Mouse (Mus musculus) embryonic facial prominence, embryonic 11.5 days (tissue): Measurements from ENCODE around the gene Actn3. TPM values are rescaled to one million over a fixed set of nuclear protein-coding genes. Genes with fewer than 3 reads are reported as not detected.
"Not testable (repeated sequence)": the region's sequence is repeated elsewhere in the genome, so short reads cannot be mapped to it uniquely, and the experiment has no call there.

Experiments used
- ATAC-seq: fragments of 200-750 bp; cut with Nextera tagmentation; replicated peaks from 2 replicates; pipeline ENCODE4 v1.8.0; 2017; ENCODE audit warnings: low read depth; ENCODE audit not compliant: insufficient number of reproducible peaks, low FRiP score, low TSS enrichment
- DNase-seq: peaks from one replicate; pipeline ENCODE4 v3.0.0-alpha.2; 2015; ENCODE audit warnings: low spot score
- H3K27ac ChIP-seq: fragments of 300-500 bp; sonication (generic); replicated peaks from 2 replicates; pipeline ENCODE4 v1.5.1; 2014; ENCODE audit warnings: mild to moderate bottlenecking, low read depth, low read length, control low read depth
- H3K27me3 ChIP-seq: fragments of 300-500 bp; sonication (generic); 2 replicates; pipeline ENCODE4 v1.6.1; 2014; ENCODE audit warnings: mild to moderate bottlenecking, low read length, moderate library complexity, mixed read lengths; ENCODE audit not compliant: control insufficient read depth, insufficient read depth
- H3K36me3 ChIP-seq: fragments of 300-500 bp; sonication (generic); replicated peaks from 2 replicates; pipeline ENCODE4 v1.6.1; 2014; ENCODE audit warnings: low read depth, mild to moderate bottlenecking, low read length, moderate library complexity, mixed read lengths; ENCODE audit not compliant: control insufficient read depth, insufficient read depth
- H3K4me1 ChIP-seq: fragments of 300-500 bp; sonication (generic); 2 replicates; pipeline ENCODE4 v1.6.1; 2014; ENCODE audit warnings: low read length, mixed read lengths; ENCODE audit not compliant: control insufficient read depth, insufficient read depth
- H3K4me2 ChIP-seq: fragments of 300-500 bp; sonication (generic); 2 replicates; pipeline ENCODE4 v1.6.1; 2014; ENCODE audit warnings: low read depth, mild to moderate bottlenecking, control low read depth, low read length, moderate library complexity
- H3K4me3 ChIP-seq: fragments of 300-500 bp; sonication (generic); 2 replicates; pipeline ENCODE4 v1.5.1; 2014; ENCODE audit warnings: low read depth, low read length, control low read depth
- H3K9ac ChIP-seq: fragments of 300-500 bp; sonication (generic); replicated peaks from 2 replicates; pipeline ENCODE4 v1.6.1; 2014; ENCODE audit warnings: mild to moderate bottlenecking, control low read depth, low read length
- H3K9me3 ChIP-seq: fragments of 300-500 bp; sonication (generic); replicated peaks from 2 replicates; pipeline ENCODE4 v1.6.1; 2016; ENCODE audit warnings: mild to moderate bottlenecking, low read length, inconsistent platforms, mixed read lengths; ENCODE audit not compliant: control insufficient read depth
- WGBS: fragments of 180-500 bp; shearing (Covaris S2); extraction: QIAGEN DNeasy Blood & Tissue Kit; methylation state at CpG from one replicate; pipeline ENCODE4 v1.1.7; 2014; 5-methylcytosine and 5-hydroxymethylcytosine counted together
- polyA plus RNA-seq: library from polyadenylated mRNA; unstranded; fragments of >200 nt; fragmentation: Nextera tagmentation; extraction: Ambion mirVana; gene quantifications from 2 replicates; pipeline ENCODE4 v1.2.1, GENCODE M21; 2014

Gene Actn3
- polyA plus RNA-seq, 1 experiment from 2014 or later, result 5.6 TPM

DNA sequence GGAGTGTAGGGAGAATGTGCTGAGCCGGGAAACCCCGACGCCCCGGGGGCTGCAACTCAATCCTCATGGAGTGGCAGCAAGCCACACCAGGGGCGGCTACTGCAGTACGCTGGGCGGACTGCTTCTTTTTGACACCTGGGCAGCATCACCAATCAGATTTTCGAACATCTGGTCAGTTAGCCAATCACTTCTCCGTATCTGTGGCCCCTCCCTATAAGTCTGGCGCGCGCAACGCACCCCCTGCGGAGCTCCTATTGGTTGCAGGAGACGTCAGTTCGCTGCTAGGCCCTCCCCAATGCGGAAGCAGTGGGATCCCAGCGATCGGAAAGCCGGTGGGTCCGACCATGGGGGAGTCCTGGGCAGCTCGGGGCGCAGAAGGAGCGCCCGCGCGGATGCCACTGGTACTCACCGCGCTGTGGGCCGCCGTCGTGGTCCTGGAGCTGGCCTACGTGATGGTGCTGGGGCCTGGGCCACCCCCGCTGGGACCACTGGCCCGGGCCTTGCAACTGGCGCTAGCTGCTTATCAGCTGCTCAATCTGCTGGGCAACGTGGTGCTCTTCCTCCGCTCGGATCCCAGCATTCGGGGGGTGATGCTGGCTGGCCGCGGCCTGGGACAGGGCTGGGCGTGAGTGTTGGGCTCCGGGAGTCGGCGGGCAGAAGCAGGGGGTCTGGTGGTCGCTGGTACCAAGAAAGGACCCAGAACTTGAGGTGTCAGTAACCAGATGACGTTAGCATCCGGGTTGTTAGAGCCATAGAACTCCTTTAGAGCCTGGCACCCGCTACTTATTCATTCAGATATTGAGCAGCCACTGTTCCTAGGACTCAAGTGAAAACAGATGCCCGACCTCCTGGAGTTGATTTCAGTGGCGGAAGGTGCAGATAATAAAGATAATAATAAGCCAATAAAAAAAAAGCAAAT lies 955 bp upstream of the Actn3 start, which contains the start of gene Zdhhc24:
Gene Zdhhc24 (plus strand): TSS at position 264 of the 919 bp plus-strand sequence.
- H3K27me3 ChIP-seq, result no peaks in the 10 kb centered on the region
- no peaks in the 10 kb centered on the region for H3K9me3 ChIP-seq
- ATAC-seq, result peak; percentile 93
- peak within 1 kb of the TSS; percentile 52 for H3K27ac ChIP-seq
- peak; percentile 96 for DNase-seq
- H3K36me3 ChIP-seq, result no peaks in the 10 kb centered on the region
- peak within 1 kb of the TSS; percentile 96 for H3K4me2 ChIP-seq
- WGBS, result 2% methylated on average over 52 of the region's 52 CpGs
- H3K4me3 ChIP-seq, result peak within 1 kb of the TSS; percentile 91
- no peaks in the 10 kb centered on the region; the same call in 1 of the 2 replicates for H3K4me1 ChIP-seq
- peak within 1 kb of the TSS; percentile 81 for H3K9ac ChIP-seq

DNA sequence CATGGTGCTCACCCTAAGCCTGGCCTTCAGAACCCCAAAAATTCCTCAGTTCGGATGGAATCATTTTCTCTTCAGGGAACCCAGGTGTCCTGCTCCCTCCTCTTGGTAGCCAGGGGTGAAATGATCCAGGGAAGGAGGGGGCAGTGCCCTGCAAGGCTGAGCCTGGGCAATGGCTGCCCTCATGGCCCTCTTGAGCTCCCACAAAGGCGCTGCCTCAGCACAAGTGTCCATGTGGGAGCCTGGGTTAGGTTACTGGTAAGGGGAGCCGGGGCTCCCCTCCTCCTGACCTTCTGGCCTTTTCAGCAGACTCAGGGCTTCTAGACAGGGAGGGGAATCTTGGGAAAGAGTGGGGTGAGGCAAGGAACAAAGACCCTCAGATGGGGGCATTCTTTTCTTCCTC lies 954 bp downstream of the Actn3 start:
- H3K27me3 ChIP-seq, result no peaks in the 10 kb centered on the region
- no peak overlapping the region for H3K9ac ChIP-seq
- H3K36me3 ChIP-seq, result no peaks in the 10 kb centered on the region
- H3K4me3 ChIP-seq, result no peak overlapping the region
- H3K4me1 ChIP-seq, result no peaks in the 10 kb centered on the region; the same call in 1 of the 2 replicates
- H3K9me3 ChIP-seq, result no peaks in the 10 kb centered on the region
- no peak for DNase-seq
- no peak overlapping the region for H3K4me2 ChIP-seq
- no peak for ATAC-seq
- H3K27ac ChIP-seq, result no peak overlapping the region
- 62% methylated on average over 3 of the region's 3 CpGs for WGBS

DNA sequence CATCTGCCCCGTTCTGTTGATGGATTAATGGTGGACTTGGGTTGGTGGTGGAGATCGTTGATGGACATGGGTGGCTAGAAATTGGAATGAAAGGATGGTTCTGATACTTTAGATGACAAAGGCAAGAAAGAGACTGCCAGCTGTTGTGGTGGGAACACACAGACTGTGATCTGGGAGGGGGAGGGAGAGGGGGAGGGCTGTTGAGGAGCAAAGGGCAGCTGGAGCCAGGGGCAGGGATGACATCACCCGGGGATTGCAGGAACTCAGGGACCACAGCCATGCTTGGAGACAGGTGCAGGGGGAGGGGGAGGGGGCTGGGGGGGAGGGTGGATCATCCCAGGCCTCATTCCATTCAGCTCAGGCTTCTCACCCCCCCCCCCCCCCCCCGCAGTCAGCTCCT lies 1.5 kb downstream of the Actn3 start:
- Histone ChIP-seq H3K9ac (no peak overlapping the region), H3K27ac (no peak overlapping the region), H3K4me1 (no peaks in the 10 kb centered on the region; the same call in 1 of the 2 replicates), H3K36me3 (no peaks in the 10 kb centered on the region), H3K27me3 (no peaks in the 10 kb centered on the region), H3K4me3 (no peak overlapping the region), H3K9me3 (no peaks in the 10 kb centered on the region), H3K4me2 (no peak overlapping the region)
- WGBS, result 73% methylated on average over 3 of the region's 4 CpGs
- ATAC-seq, result no peak
- DNase-seq, result no peak

DNA sequence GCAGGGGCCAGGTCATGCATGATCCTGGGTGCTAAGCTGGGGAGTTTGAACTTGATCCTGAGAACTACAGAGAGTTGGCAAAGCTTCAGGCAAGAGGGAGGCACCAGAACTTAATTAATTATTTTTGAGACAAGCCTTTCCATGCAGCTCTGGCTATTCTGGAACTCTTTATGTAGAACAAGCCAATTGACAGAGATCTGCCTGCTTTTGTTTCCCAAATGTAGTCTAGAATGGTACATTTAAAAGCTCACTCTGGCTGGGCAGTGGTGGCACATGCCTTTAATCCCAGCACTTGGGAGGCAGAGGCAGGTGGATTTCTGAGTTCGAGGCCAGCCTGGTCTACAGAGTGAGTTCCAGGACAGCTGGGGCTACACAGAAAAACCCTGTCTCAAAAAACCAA lies 3.1 kb downstream of the Actn3 start:
- 69% methylated on average over 1 of the region's 1 CpGs for WGBS
- not testable (repeated sequence) for H3K27me3 ChIP-seq, H3K9ac ChIP-seq, DNase-seq, H3K36me3 ChIP-seq, H3K4me2 ChIP-seq, H3K27ac ChIP-seq, H3K9me3 ChIP-seq, ATAC-seq, H3K4me3 ChIP-seq, H3K4me1 ChIP-seq

DNA sequence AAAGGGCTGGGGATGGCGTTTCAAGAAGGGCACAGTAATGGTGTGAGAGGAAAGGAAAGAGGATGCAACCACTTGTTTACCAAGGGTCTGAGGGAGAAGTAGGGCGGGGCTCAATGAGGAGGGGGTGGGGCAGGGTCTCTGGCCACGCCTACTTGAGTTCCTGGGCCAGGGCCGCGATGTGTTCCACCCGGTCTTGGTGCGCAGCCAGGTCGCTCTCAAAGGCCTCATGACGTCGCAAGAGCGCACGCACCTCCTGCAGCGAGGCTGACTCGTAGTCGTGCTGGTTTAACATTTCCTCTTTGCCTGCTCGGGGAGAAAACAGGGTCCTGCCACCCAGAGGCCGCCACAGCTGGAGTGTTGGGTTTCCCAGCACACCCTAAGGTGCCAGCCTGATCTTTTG lies 12.6 kb downstream of the Actn3 start:
- Histone ChIP-seq H3K27ac (no peak overlapping the region), H3K36me3 (no peaks in the 10 kb centered on the region), H3K4me2 (peak overlapping the region; percentile 3; the same call in 1 of the 2 replicates), H3K4me1 (no peaks in the 10 kb centered on the region), H3K9ac (no peak overlapping the region), H3K9me3 (no peaks in the 10 kb centered on the region), H3K4me3 (no peak overlapping the region), H3K27me3 (no peaks in the 10 kb centered on the region; the same call in 1 of the 2 replicates)
- WGBS, result 7% methylated on average over 16 of the region's 17 CpGs
- ATAC-seq (no peak), DNase-seq (peak; percentile 14)

DNA sequence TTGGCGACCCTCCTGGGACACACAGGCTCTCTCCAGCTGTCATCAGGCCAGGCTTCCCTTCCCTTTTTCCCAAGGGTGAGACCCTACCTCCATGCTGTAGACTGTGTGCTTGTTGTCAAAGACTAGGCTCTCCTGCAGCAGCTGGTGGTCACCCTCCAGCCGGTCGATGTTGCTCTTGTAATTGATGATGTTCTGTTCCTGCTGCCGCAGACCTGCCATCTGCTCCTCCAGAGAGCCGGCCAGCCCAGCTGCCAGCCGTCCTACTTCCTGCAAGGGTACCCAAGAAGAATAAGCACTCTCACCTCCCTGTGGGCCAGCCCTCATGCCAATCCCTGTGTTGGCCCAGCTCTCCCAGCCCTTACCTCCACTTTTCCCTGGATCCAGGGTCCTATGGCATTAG lies 14.7 kb downstream of the Actn3 start:
- WGBS, result 84% methylated on average over 6 of the region's 6 CpGs
- ATAC-seq (no peak; the same call in 1 of the 2 replicates), DNase-seq (no peak)
- Histone ChIP-seq H3K4me2 (no peak overlapping the region), H3K27ac (no peak overlapping the region), H3K9me3 (no peaks in the 10 kb centered on the region), H3K36me3 (no peaks in the 10 kb centered on the region), H3K4me3 (no peak overlapping the region), H3K9ac (no peak overlapping the region), H3K27me3 (no peaks in the 10 kb centered on the region; the same call in 1 of the 2 replicates), H3K4me1 (no peaks in the 10 kb centered on the region)

DNA sequence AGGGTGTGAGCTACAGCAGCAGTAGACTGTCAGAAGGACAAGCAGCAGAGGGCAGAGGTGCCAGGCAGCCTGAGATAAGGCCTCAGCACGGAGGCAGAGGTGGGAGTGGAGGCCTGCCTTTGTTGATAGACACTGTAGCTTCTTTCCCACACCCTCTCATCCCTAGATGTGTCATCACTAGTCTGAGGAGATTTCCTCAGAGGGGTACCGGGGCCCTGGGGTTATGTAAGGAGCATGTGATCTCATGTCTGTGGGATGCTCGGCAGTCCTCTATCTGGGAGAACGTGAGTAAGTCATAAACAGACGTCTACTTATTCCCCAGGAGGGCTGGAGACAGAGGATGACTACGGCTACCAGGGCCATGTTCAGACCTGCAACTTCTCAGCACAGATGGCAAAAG lies 18.6 kb downstream of the Actn3 start:
- no peak overlapping the region for H3K27ac ChIP-seq
- ATAC-seq (no peak), DNase-seq (no peak)
- H3K9ac ChIP-seq, result no peak overlapping the region
- no peaks in the 10 kb centered on the region for H3K27me3 ChIP-seq
- H3K9me3 ChIP-seq, result no peaks in the 10 kb centered on the region
- H3K4me2 ChIP-seq, result no peak overlapping the region
- no peaks in the 10 kb centered on the region for H3K4me1 ChIP-seq
- no peak overlapping the region for H3K4me3 ChIP-seq
- 80% methylated on average over 6 of the region's 6 CpGs for WGBS
- no peaks in the 10 kb centered on the region for H3K36me3 ChIP-seq

DNA sequence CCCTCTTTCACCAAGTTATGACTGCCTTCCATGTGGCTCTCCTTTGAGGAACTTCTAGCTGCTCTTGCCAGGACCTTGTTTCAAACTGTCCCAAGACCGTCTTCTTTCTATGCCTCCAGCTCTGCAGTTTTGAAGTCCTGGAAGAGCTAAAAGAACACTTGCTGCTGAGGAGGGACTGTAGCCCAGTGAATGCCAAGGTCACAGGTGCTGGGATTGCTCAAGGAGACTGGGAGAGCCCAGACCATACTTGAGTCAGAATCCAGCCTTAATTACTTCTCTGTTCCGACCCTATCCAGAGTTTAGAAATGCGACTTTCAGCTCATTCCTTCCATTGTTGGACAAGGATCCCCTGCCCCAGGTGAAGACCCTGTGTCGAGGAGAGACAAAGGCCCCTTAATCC lies 21.8 kb downstream of the Actn3 start:
- no peak overlapping the region for H3K4me3 ChIP-seq
- no peaks in the 10 kb centered on the region for H3K9me3 ChIP-seq
- no peak overlapping the region for H3K27ac ChIP-seq
- H3K27me3 ChIP-seq, result no peaks in the 10 kb centered on the region
- ATAC-seq (no peak), DNase-seq (no peak)
- 66% methylated on average over 4 of the region's 4 CpGs for WGBS
- H3K9ac ChIP-seq, result no peak overlapping the region
- no peak overlapping the region; the same call in 1 of the 2 replicates for H3K4me2 ChIP-seq
- H3K36me3 ChIP-seq, result no peaks in the 10 kb centered on the region
- H3K4me1 ChIP-seq, result no peaks in the 10 kb centered on the region
